Mouse (Mus musculus) midbrain, embryonic 11.5 days (tissue): ENCODE measurements around the gene B4gat1. TPM values are rescaled to one million over a fixed set of nuclear protein-coding genes. Genes with fewer than 3 reads are reported as not detected.
"Not testable (repeated sequence)": the region's sequence is repeated elsewhere in the genome, so short reads cannot be mapped to it uniquely, and the experiment has no call there.

Source experiments
- ATAC-seq: fragments of 200-750 bp; cut with Nextera tagmentation; 2 replicates; pipeline ENCODE4 v1.8.0; 2017; ENCODE audit warnings: moderate TSS enrichment, moderate library complexity; ENCODE audit not compliant: low FRiP score
- DNase-seq: peaks from one replicate; pipeline ENCODE4 v3.0.0; 2015; ENCODE audit warnings: low spot score; ENCODE audit errors: missing footprints
- H3K27ac ChIP-seq: fragments of 300-500 bp; sonication (generic); 2 replicates; pipeline ENCODE4 v1.5.1; 2014; ENCODE audit warnings: low read depth, low read length
- H3K27me3 ChIP-seq: fragments of 300-500 bp; sonication (generic); 2 replicates; pipeline ENCODE4 v1.6.1; 2014; ENCODE audit warnings: mild to moderate bottlenecking, low read length, moderate library complexity, mixed read lengths; ENCODE audit not compliant: control insufficient read depth, insufficient read depth
- H3K36me3 ChIP-seq: fragments of 300-500 bp; sonication (generic); 2 replicates; pipeline ENCODE4 v1.6.1; 2014; ENCODE audit warnings: mild to moderate bottlenecking, low read length, moderate library complexity, mixed read lengths; ENCODE audit not compliant: control insufficient read depth, insufficient read depth
- H3K4me1 ChIP-seq: fragments of 300-500 bp; sonication (generic); 2 replicates; pipeline ENCODE4 v1.6.1; 2014; ENCODE audit warnings: low read length; ENCODE audit not compliant: control insufficient read depth, insufficient read depth
- H3K4me2 ChIP-seq: fragments of 300-500 bp; sonication (generic); 2 replicates; pipeline ENCODE4 v1.6.1; 2014; ENCODE audit warnings: mild to moderate bottlenecking, moderate library complexity
- H3K4me3 ChIP-seq: fragments of 300-500 bp; sonication (generic); 2 replicates; pipeline ENCODE4 v1.5.1; 2014; ENCODE audit warnings: low read depth, low read length
- H3K9ac ChIP-seq: fragments of 300-500 bp; sonication (generic); 2 replicates; pipeline ENCODE4 v1.6.1; 2014; ENCODE audit warnings: low read length
- H3K9me3 ChIP-seq: fragments of 300-500 bp; sonication (generic); 2 replicates; pipeline ENCODE4 v1.6.1; 2016; ENCODE audit warnings: low read length; ENCODE audit not compliant: control insufficient read depth
- WGBS: fragments of 180-500 bp; shearing (Covaris S2); extraction: QIAGEN DNeasy Blood & Tissue Kit; methylation state at CpG from one replicate; pipeline ENCODE4 v1.1.7; 2014; 5-methylcytosine and 5-hydroxymethylcytosine counted together
- polyA plus RNA-seq: library from polyadenylated mRNA; unstranded; fragments of >200 nt; fragmentation: Nextera tagmentation; extraction: Ambion mirVana; gene quantifications from 2 replicates; pipeline ENCODE4 v1.2.1, GENCODE M21; 2014

B4gat1 gene
- polyA plus RNA-seq, 1 experiment from 2014 or later = 41.7 TPM

DNA sequence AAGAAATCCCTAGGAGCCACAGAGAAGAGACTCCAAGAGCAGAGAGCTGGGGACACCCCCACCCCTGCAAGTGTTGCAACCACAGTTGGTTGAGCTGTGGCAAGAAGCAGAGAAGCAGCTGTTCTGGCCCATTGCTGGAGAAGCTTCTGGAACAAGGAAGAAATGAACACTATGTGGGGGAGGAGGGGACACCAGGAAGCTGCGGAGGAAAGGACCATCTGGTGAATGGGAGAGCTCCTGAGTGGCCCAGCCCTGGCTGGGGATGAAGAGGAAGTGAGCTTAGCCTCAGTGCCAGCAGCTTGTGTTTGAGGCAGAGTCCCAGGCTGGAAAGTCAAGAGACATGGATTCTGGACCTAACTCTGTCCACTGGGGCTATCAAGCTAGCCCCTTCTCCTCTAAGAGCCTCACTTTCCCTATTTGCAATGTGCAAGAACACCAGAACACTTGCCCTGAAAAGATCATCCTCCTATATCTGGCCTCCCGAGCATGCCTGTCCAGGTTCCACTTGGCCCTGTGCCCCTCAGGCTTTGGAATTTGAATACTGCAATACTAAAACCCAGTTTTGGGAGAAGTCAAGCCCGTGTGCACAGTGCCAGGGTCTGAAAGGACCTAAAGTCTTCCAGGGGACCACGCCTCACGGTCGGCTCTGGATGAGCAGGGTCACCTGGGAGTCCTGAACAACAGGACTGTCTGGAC lies 39.0 kb upstream of the B4gat1 start:
- DNase-seq = no peak
- no peak overlapping the region for H3K4me3 ChIP-seq
- H3K36me3 ChIP-seq = no peaks in the 10 kb centered on the region
- no peaks in the 10 kb centered on the region for H3K27me3 ChIP-seq
- ATAC-seq = no peak
- no peak overlapping the region for H3K9ac ChIP-seq
- no peak overlapping the region for H3K4me2 ChIP-seq
- H3K9me3 ChIP-seq = no peaks in the 10 kb centered on the region
- H3K4me1 ChIP-seq = peaks cover 9% of the 10 kb centered on the region
- WGBS = 74% methylated on average over 6 of the region's 6 CpGs
- H3K27ac ChIP-seq = no peak overlapping the region

DNA sequence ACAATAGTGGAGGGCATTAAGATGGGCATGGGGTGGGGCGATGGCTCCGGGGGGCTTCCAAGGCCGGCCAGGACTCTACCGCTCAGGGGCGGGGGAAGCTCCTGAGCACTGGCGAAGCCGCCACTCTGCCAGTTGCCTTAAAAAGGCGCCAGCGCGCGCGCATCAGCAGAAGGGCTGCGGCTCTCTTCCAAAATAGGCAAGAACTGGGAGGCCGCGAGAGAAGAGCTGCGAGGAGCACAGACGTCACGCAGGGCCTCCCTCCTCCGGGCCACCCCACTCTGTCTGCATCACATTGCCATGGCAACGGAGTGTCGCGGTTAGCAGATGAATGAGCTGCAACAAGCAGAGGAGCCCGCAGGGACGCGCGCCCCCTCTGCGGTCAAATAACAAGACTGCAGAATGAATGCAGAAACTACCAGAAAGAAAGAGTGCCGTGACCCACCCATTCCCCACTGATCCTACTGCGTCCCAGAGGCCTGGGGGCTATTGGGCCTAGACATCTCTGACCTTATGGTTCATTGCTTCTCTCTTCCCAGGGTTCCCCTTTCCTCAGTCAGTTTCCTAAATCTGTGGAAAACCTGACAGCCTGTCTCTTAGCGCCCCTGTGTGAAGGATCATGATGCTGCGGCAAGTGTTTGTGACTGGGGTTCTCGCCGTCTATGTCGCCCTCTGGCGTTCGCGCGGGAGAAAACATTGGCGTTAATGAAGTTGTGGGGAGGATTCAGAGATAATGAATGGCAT lies 36.8 kb upstream of the B4gat1 start:
- H3K36me3 ChIP-seq = no peaks in the 10 kb centered on the region
- H3K4me3 ChIP-seq = peak overlapping the region; percentile 21; the same call in 1 of the 2 replicates
- peak overlapping the region; percentile 57 for H3K27ac ChIP-seq
- WGBS = under 1% methylated on average over 39 of the region's 39 CpGs
- H3K27me3 ChIP-seq = no peaks in the 10 kb centered on the region
- peak; percentile 98 for ATAC-seq
- peak; percentile 98 for DNase-seq
- peaks cover 9% of the 10 kb centered on the region for H3K4me1 ChIP-seq
- no peaks in the 10 kb centered on the region for H3K9me3 ChIP-seq
- H3K9ac ChIP-seq = peak overlapping the region; percentile 47
- H3K4me2 ChIP-seq = peak overlapping the region; percentile 59

DNA sequence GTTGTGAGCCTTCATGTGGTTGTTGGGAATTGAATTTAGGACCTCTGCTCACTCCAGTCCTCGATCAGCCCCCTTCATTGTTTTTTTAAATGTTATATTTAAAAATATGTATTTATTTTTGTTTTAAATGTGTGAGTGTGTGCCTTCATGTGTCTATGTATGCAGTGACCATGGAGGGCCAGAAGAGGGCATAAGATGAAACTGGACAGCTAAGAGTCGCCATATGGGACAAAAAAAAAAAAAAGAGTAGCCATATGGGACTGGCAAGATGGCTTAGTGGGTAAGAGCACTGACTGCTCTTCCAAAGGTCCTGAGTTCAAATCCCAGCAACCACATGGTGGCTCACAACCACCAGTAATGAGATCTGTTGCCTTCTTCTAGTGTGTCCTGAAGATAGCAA lies 35.0 kb upstream of the B4gat1 start:
- H3K9me3 ChIP-seq, H3K4me1 ChIP-seq, H3K27ac ChIP-seq, H3K27me3 ChIP-seq, H3K4me2 ChIP-seq, H3K36me3 ChIP-seq, H3K9ac ChIP-seq, DNase-seq, H3K4me3 ChIP-seq, ATAC-seq: not testable (repeated sequence)
- WGBS = 62% methylated on average over 2 of the region's 2 CpGs

DNA sequence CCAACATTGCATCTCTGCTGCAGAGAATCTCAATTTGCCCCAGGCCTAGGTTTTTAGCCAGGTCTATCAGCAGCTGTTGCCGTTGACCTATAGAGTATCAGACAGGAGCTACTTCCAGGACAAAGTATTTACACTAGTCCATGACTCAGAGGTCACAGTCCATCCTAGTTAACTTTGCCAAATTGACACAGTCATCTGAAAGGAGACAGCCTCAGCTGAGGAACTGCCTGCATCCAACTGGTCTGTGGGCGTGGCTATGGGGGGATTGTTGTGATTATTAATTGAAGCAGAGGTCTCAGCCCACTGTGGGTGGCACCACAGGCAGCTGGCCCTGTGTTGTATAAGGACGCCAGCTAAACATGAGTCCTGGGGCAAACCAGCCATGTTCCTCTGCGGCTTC lies 33.7 kb upstream of the B4gat1 start:
- H3K9me3 ChIP-seq = no peaks in the 10 kb centered on the region
- H3K36me3 ChIP-seq = no peaks in the 10 kb centered on the region
- no peak overlapping the region for H3K4me2 ChIP-seq
- peaks cover 9% of the 10 kb centered on the region for H3K4me1 ChIP-seq
- H3K9ac ChIP-seq = no peak overlapping the region
- no peak for DNase-seq
- no peaks in the 10 kb centered on the region for H3K27me3 ChIP-seq
- H3K27ac ChIP-seq = no peak overlapping the region
- H3K4me3 ChIP-seq = no peak overlapping the region
- no peak for ATAC-seq
- WGBS = 73% methylated on average over 4 of the region's 4 CpGs

DNA sequence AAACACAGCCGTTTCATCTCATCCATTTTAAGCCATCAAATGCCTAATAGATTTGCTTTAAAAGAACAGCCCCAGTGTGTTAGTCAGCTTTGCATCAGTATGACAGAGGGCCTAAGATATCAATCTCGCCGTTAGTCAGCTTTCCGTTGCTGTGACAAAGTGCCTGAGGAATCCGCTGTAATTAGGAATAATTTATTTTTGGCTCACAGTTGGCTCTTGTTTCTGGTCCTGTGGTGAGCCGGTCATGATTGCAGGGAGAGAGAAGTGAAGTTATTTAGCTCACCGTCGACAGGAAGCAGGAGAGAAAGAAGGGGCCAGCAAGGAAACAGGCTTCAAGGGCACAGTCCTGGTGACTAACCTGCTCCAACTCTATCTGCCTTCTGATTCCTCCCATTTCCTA lies 25.5 kb upstream of the B4gat1 start:
- Histone ChIP-seq H3K36me3 (no peaks in the 10 kb centered on the region), H3K4me3 (no peak overlapping the region), H3K4me2 (no peak overlapping the region), H3K9ac (no peak overlapping the region), H3K27me3 (no peaks in the 10 kb centered on the region), H3K27ac (no peak overlapping the region), H3K4me1 (no peaks in the 10 kb centered on the region), H3K9me3 (no peaks in the 10 kb centered on the region)
- WGBS = 86% methylated on average over 8 of the region's 8 CpGs
- no peak for DNase-seq
- no peak for ATAC-seq

DNA sequence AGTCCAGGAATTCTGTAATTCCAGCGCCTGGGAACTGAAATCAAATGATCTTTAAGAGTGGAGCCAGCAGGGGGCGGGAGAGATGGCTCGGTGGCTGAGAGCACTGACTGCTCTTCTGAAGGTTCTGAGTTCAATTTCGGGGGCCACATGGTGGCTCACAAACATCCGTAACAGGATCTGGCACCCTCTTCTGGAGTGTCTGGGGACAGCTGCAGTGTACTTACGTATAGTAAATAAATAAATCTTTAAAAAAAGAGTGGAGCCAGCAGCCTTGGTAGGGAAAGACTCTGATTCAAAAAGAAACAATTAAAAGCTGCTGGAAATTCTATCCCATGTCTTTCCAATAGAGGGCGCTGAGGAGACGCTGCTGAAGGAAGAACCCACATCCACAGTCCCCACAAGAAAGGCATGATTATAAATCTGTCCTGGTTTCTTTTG lies 23.6 kb upstream of the B4gat1 start:
- Histone ChIP-seq H3K9me3 (no peaks in the 10 kb centered on the region), H3K4me2 (no peak overlapping the region), H3K4me3 (no peak overlapping the region), H3K4me1 (no peaks in the 10 kb centered on the region), H3K36me3 (no peaks in the 10 kb centered on the region), H3K9ac (no peak overlapping the region), H3K27ac (no peak overlapping the region), H3K27me3 (no peaks in the 10 kb centered on the region)
- DNase-seq (peak; percentile 93), ATAC-seq (no peak)
- WGBS = 17% methylated on average over 8 of the region's 8 CpGs

DNA sequence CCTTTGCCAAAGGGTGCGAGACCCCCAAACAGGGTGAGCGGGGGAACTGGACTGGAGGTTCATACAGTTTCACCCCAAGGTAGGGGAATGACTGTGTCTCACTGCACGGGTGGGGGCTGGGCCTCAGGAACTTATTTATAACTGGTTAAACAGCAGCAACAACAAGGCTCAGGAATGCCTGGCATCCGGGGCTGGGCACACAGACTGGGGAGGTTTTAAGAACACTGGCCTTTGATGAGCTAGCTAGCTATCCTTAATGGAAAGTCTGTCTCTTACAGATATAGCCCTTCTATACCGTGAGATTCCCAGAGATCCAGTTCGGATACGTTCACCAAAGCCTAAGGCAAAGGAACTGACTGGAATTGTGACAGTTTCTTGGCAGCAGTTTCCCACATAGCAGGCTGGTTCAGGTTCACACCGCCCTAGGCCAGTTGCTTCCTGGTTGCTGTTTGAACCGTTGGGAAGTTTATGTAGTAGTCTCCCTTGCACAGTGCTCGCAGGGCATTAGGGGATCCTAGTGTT lies 22.3 kb upstream of the B4gat1 start:
- no peaks in the 10 kb centered on the region for H3K9me3 ChIP-seq
- H3K4me1 ChIP-seq = no peaks in the 10 kb centered on the region
- no peaks in the 10 kb centered on the region for H3K27me3 ChIP-seq
- H3K27ac ChIP-seq = no peak overlapping the region
- no peak overlapping the region for H3K4me2 ChIP-seq
- no peak overlapping the region for H3K4me3 ChIP-seq
- no peak for ATAC-seq
- no peak for DNase-seq
- no peak overlapping the region for H3K9ac ChIP-seq
- H3K36me3 ChIP-seq = no peaks in the 10 kb centered on the region
- 52% methylated on average over 10 of the region's 10 CpGs for WGBS

DNA sequence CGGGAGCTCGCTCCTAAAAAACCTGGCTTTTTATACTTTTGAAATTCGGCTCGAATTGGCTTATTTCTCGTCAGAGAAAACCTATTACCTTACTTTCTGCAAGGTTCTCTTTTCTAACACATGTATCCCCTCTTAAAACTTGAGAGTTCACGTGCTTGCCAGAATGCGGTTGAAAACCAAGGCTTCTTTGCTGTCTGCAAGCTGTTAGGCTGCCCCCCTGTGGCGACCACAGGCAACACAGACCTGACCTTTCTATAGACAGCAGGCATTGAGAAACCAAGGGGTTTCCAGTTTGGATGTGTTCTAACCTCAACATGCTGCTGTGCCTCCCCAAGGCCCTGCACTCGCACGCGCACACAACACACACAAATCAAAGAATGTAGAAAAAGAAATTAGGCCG lies 21.8 kb upstream of the B4gat1 start:
- Histone ChIP-seq H3K27me3 (no peaks in the 10 kb centered on the region), H3K4me3 (no peak overlapping the region), H3K4me1 (no peaks in the 10 kb centered on the region), H3K4me2 (no peak overlapping the region), H3K36me3 (no peaks in the 10 kb centered on the region), H3K9me3 (no peaks in the 10 kb centered on the region), H3K9ac (no peak overlapping the region), H3K27ac (no peak overlapping the region)
- WGBS = 21% methylated on average over 12 of the region's 12 CpGs
- ATAC-seq (no peak), DNase-seq (peak; percentile 91)

DNA sequence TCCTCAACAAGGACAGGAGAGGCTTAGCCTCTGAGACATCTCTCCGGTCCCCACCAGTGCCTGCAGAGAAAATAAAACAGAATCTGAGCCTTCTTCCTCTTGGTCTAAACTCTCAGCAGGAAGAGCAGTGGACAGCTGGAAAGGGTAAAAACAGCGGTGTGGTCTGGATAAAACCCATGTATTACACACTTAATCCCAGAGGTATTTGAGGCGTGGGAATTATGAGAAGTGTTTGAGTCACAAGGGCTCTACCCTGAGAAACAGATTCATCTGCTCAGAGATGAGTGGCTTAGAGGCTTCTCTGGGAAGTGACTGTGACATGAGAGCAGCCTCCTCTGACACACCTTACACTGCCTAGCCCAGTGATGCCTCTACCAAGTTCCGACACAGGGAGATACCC lies 21.0 kb upstream of the B4gat1 start:
- Histone ChIP-seq H3K4me2 (no peak overlapping the region), H3K36me3 (no peaks in the 10 kb centered on the region), H3K4me3 (no peak overlapping the region), H3K27me3 (no peaks in the 10 kb centered on the region), H3K9me3 (no peaks in the 10 kb centered on the region), H3K27ac (no peak overlapping the region), H3K9ac (no peak overlapping the region), H3K4me1 (no peaks in the 10 kb centered on the region)
- DNase-seq (no peak), ATAC-seq (no peak)
- 81% methylated on average over 4 of the region's 4 CpGs for WGBS
